Mouse (Mus musculus) embryonic fibroblast, embryonic 13.5 days (primary cell): ENCODE data around the gene Trim27.

Source experiments
- CTCF ChIP-seq: IDR thresholded peaks from 2 replicates; pipeline ENCODE4 v1.5.1; 2011; ENCODE audit warnings: mild to moderate bottlenecking, control low read depth, low read length, moderate library complexity, borderline replicate concordance; ENCODE audit not compliant: insufficient read depth
- POLR2A ChIP-seq: IDR thresholded peaks from 2 replicates; pipeline ENCODE4 v1.6.1; 2011; ENCODE audit warnings: low read depth, mild to moderate bottlenecking, control low read depth, low read length, moderate library complexity

GRCm38 (mm10) chr13:21166936-21167909, 12.0 kb upstream of the Trim27 start:
- TF ChIP-seq CTCF (no peak), POLR2A (no peak)
